Mouse (Mus musculus) embryonic facial prominence, embryonic 11.5 days (tissue): Measurements from ENCODE around the gene Tctn1. TPM values are rescaled to one million over a fixed set of nuclear protein-coding genes. Genes with fewer than 3 reads are reported as not detected.

Experiments used
- ATAC-seq: fragments of 200-750 bp; cut with Nextera tagmentation; replicated peaks from 2 replicates; pipeline ENCODE4 v1.8.0; 2017; ENCODE audit warnings: low read depth; ENCODE audit not compliant: insufficient number of reproducible peaks, low FRiP score, low TSS enrichment
- DNase-seq: peaks from one replicate; pipeline ENCODE4 v3.0.0-alpha.2; 2015; ENCODE audit warnings: low spot score
- H3K27ac ChIP-seq: fragments of 300-500 bp; sonication (generic); replicated peaks from 2 replicates; pipeline ENCODE4 v1.5.1; 2014; ENCODE audit warnings: mild to moderate bottlenecking, low read depth, low read length, control low read depth
- H3K27me3 ChIP-seq: fragments of 300-500 bp; sonication (generic); 2 replicates; pipeline ENCODE4 v1.6.1; 2014; ENCODE audit warnings: mild to moderate bottlenecking, low read length, moderate library complexity, mixed read lengths; ENCODE audit not compliant: control insufficient read depth, insufficient read depth
- H3K36me3 ChIP-seq: fragments of 300-500 bp; sonication (generic); replicated peaks from 2 replicates; pipeline ENCODE4 v1.6.1; 2014; ENCODE audit warnings: low read depth, mild to moderate bottlenecking, low read length, moderate library complexity, mixed read lengths; ENCODE audit not compliant: control insufficient read depth, insufficient read depth
- H3K4me1 ChIP-seq: fragments of 300-500 bp; sonication (generic); 2 replicates; pipeline ENCODE4 v1.6.1; 2014; ENCODE audit warnings: low read length, mixed read lengths; ENCODE audit not compliant: control insufficient read depth, insufficient read depth
- H3K4me2 ChIP-seq: fragments of 300-500 bp; sonication (generic); 2 replicates; pipeline ENCODE4 v1.6.1; 2014; ENCODE audit warnings: low read depth, mild to moderate bottlenecking, control low read depth, low read length, moderate library complexity
- H3K4me3 ChIP-seq: fragments of 300-500 bp; sonication (generic); 2 replicates; pipeline ENCODE4 v1.5.1; 2014; ENCODE audit warnings: low read depth, low read length, control low read depth
- H3K9ac ChIP-seq: fragments of 300-500 bp; sonication (generic); replicated peaks from 2 replicates; pipeline ENCODE4 v1.6.1; 2014; ENCODE audit warnings: mild to moderate bottlenecking, control low read depth, low read length
- H3K9me3 ChIP-seq: fragments of 300-500 bp; sonication (generic); replicated peaks from 2 replicates; pipeline ENCODE4 v1.6.1; 2016; ENCODE audit warnings: mild to moderate bottlenecking, low read length, inconsistent platforms, mixed read lengths; ENCODE audit not compliant: control insufficient read depth
- WGBS: fragments of 180-500 bp; shearing (Covaris S2); extraction: QIAGEN DNeasy Blood & Tissue Kit; methylation state at CpG from one replicate; pipeline ENCODE4 v1.1.7; 2014; 5-methylcytosine and 5-hydroxymethylcytosine counted together
- polyA plus RNA-seq: library from polyadenylated mRNA; unstranded; fragments of >200 nt; fragmentation: Nextera tagmentation; extraction: Ambion mirVana; gene quantifications from 2 replicates; pipeline ENCODE4 v1.2.1, GENCODE M21; 2014

Gene Tctn1
- polyA plus RNA-seq, 1 experiment from 2014 or later: 3.5 TPM

DNA sequence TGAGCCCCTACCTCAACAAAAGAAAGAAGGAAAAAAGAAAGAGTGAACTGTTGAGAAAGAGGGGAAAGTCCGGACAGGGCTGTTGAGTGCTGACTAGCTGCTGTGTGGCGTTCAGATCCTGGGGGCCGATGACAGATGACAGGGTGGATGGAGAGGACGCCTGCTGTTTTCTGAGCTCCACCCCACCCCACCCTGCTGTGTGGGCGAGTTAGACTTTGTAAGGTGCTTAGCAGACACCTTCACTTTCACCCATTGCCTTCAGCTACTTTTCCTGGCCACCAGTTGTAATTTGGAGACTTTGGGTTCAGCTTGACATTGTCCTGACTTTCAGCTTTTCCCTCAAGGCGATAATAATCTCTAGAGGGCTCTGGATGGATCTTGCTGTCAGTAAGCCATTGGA is 26.9 kb upstream of the Tctn1 start:
- H3K9ac ChIP-seq: no peak overlapping the region
- no peak overlapping the region for H3K27ac ChIP-seq
- no peaks in the 10 kb centered on the region for H3K36me3 ChIP-seq
- 70% methylated on average over 6 of the region's 6 CpGs for WGBS
- H3K27me3 ChIP-seq: no peaks in the 10 kb centered on the region
- ATAC-seq (no peak), DNase-seq (no peak)
- H3K4me1 ChIP-seq: no peaks in the 10 kb centered on the region
- no peak overlapping the region for H3K4me3 ChIP-seq
- no peaks in the 10 kb centered on the region for H3K9me3 ChIP-seq
- no peak overlapping the region for H3K4me2 ChIP-seq

DNA sequence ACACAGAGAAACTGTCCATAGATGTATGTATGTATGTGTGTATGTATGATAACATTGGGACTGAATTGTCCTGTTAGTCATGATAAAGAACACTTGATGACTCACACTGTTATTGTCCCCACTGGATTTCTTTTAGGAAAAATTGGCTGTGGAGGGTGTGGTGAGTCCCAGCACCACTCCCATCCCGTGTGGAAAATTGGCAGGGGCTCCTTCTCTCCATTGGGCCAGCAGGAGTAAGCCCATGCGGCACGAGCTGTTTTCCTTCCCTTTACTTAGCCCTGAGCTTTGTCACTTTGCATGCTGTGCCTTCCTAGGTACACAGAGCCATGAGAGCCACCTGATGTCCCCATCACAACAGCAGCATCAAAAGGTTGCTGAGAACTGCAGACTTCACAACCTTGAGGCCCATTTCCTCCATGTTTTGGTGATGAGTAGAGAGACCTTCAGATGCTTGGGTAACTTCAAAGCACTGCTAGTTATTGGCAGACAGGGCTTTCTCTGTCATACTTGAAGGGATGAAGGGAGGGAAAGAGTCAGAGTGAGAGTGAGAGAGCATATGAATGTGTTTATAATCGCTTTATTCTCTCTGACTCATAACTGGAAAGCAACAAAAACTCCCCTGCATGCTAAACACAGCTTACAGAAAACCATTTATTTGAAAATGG is 24.0 kb upstream of the Tctn1 start:
- ATAC-seq (no peak), DNase-seq (no peak)
- no peaks in the 10 kb centered on the region for H3K4me1 ChIP-seq
- H3K27ac ChIP-seq: no peak overlapping the region
- H3K9ac ChIP-seq: no peak overlapping the region
- H3K9me3 ChIP-seq: no peaks in the 10 kb centered on the region
- no peaks in the 10 kb centered on the region for H3K36me3 ChIP-seq
- 90% methylated on average over 4 of the region's 4 CpGs for WGBS
- H3K4me3 ChIP-seq: no peak overlapping the region
- H3K4me2 ChIP-seq: no peak overlapping the region
- no peaks in the 10 kb centered on the region for H3K27me3 ChIP-seq

DNA sequence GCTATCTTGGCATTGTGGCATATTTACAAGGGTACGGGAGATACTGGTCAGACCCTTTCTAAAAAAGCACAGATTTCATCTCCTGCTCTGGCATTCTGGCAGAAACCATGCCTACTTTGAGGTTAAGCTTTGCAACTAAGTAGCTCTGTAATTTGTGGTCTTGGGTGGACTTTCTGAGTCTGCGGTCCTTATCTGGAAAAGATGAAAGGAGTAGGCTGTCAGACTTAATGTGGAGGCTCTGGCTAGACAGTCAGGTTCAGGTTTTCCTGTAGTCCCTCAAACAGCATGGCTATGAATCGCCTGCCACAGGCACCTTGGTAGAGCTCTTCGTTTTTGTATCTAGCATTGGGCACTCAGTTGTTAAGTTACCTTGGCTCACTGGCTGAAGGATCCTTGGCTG is 22.8 kb upstream of the Tctn1 start:
- Histone ChIP-seq H3K4me2 (no peak overlapping the region), H3K27ac (no peak overlapping the region), H3K4me3 (no peak overlapping the region), H3K4me1 (no peaks in the 10 kb centered on the region), H3K36me3 (no peaks in the 10 kb centered on the region), H3K27me3 (no peaks in the 10 kb centered on the region), H3K9me3 (no peaks in the 10 kb centered on the region), H3K9ac (no peak overlapping the region)
- 93% methylated on average over 4 of the region's 4 CpGs for WGBS
- DNase-seq (no peak), ATAC-seq (no peak)

DNA sequence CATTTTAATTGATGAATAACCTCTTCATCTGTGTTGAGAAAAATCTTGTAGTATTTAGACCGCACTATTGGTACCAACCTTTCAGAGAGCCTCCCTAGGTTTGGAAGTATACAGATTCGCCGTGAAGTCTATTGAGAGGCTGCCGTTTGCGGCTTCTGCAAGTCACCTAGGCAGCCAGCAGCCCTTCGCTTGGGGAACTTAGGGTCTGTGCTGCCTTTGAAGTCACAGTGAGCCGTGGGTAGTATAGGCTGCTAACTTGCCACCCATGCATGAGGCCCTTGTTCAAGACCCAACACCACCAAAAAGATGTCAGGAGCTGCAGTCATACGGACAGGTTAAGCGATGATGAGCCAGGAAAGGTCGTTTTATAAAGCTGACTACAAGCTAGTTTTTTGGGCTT is 21.9 kb upstream of the Tctn1 start:
- H3K9ac ChIP-seq: no peak overlapping the region
- no peaks in the 10 kb centered on the region for H3K4me1 ChIP-seq
- H3K36me3 ChIP-seq: no peaks in the 10 kb centered on the region
- H3K4me3 ChIP-seq: no peak overlapping the region
- H3K27me3 ChIP-seq: no peaks in the 10 kb centered on the region
- no peak overlapping the region for H3K4me2 ChIP-seq
- no peaks in the 10 kb centered on the region for H3K9me3 ChIP-seq
- ATAC-seq: no peak
- no peak overlapping the region for H3K27ac ChIP-seq
- 88% methylated on average over 10 of the region's 10 CpGs for WGBS
- DNase-seq: no peak

DNA sequence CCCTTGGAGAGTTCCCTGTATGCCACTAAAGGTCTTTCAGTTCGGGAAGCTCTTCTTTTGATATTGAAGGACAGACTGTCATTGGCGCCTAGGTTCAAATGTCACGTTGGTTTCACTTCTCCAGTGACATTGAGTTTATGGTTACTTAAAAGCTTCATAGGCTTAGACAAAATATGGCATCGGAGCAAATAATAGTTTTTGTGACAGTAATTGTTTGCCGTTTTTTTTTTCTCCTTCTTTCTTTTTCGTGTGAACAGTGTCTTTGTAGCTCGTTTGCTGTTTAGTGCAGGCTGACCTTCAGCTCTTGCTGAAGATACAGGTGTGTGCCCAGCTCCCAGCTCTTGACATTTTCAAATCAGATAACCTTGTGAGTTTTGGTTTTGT is 21.5 kb upstream of the Tctn1 start:
- ATAC-seq (no peak), DNase-seq (no peak)
- no peaks in the 10 kb centered on the region for H3K27me3 ChIP-seq
- H3K36me3 ChIP-seq: no peaks in the 10 kb centered on the region
- no peaks in the 10 kb centered on the region for H3K4me1 ChIP-seq
- peak overlapping the region; percentile 98; the same call in 1 of the 2 replicates for H3K4me2 ChIP-seq
- no peak overlapping the region for H3K27ac ChIP-seq
- peak overlapping the region; percentile 99 for H3K4me3 ChIP-seq
- WGBS: 64% methylated on average over 7 of the region's 7 CpGs
- H3K9me3 ChIP-seq: no peaks in the 10 kb centered on the region
- H3K9ac ChIP-seq: peak overlapping the region; percentile 86

DNA sequence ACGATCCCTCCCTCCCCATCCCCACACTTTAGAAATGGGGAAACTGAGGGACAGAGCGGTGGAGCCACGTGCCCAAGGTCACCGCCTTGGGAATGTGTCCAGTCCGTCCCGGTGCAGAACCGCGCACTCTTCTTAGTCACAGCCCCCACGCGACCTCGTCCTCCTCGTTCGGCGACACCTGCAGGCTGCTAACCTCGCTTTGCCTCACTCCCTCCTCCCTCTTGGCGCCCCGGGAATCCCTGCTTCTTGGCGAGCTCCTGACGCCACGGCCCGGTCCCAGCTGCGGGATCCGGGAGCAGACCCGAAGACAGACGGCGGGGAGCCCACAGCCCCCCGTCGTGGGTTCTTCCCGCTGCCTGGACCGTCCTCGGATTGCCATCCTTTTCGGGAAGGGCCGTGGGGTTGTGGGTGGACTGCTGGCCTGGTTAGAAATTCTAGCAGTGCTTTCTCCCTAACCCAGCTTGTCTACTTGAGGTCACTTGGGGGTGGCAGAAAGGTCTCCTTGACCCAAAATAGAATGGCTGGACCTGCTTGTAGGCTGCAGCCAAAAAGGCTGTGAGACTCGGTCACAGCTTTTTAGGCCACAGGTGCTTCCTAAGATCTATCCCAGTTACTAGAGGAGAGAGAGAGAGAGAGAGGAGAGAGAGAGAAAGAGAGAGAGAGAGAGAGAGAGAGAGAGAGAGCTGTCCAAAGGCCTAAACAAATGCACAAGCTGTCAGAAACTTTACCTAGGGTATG is 20.9 kb upstream of the Tctn1 start:
- Histone ChIP-seq H3K4me3 (peak overlapping the region; percentile 99), H3K27me3 (no peaks in the 10 kb centered on the region), H3K36me3 (no peaks in the 10 kb centered on the region), H3K9me3 (no peaks in the 10 kb centered on the region), H3K4me1 (no peaks in the 10 kb centered on the region), H3K4me2 (peak overlapping the region; percentile 98), H3K9ac (peak overlapping the region; percentile 86), H3K27ac (no peak overlapping the region)
- 1% methylated on average over 33 of the region's 34 CpGs for WGBS
- peak; percentile 14; the same call in 1 of the 2 replicates for ATAC-seq
- DNase-seq: peak; percentile 31

DNA sequence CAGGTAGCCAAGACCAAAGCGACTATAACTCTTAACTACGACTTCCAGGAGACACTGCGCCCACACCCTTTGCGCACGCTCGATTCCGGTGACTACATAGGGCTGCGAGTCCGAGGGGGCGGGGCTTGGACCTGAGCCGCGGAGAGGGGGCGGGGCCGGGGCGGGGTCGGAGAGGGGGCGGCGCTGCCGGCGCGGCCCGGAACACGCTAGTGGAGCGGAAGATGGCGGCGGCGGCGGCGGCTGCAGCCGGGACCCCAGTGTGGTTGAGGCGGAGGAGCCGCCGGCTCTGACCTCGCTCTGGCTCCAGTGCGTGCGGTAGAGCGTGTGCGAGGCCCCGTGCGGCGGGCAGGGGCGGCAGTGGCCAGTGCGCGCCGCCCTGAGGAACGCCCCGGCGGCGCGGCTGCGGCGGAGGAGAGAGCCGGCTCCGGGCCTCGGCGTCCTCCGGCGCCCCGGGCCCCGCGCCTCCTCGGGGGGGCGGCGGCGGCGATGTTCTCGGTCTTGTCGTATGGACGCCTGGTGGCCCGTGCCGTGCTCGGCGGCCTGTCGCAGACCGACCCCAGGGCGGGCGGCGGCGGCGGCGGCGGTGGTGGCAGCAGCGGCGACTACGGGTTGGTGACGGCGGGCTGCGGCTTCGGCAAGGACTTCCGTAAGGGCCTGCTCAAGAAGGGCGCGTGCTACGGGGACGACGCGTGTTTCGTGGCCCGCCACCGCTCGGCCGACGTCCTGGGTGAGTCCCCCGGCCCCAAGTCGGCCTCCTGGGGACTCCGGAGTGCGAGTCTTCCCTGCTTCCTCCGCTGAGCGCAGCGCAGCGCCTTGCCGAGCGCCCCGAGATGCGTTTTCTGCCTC is 20.1 kb upstream of the Tctn1 start, which contains the start of gene Pptc7:
Gene Pptc7, plus strand, starts transcription at position 183 of the 846 bp plus-strand sequence.
- no peaks in the 10 kb centered on the region for H3K4me1 ChIP-seq
- peak within 1 kb of the TSS; percentile 98 for H3K4me2 ChIP-seq
- ATAC-seq (peak; percentile 83), DNase-seq (peak; percentile 95)
- no peaks in the 10 kb centered on the region for H3K9me3 ChIP-seq
- H3K27me3 ChIP-seq: no peaks in the 10 kb centered on the region
- under 1% methylated on average over 73 of the region's 114 CpGs for whole genome bisulfite sequencing
- H3K27ac ChIP-seq: peak within 1 kb of the TSS; percentile 65
- peak within 1 kb of the TSS; percentile 86 for H3K9ac ChIP-seq
- H3K36me3 ChIP-seq: no peaks in the 10 kb centered on the region
- peak within 1 kb of the TSS; percentile 99 for H3K4me3 ChIP-seq
